Mouse (Mus musculus): ENCODE measurements at regions not wholly inside any gene's neighbourhood (a gene's known extent, or its start where the extent isn't known, plus 50 kb on each side); places are given as distances from the start of the nearest gene placed in this dataset.

DNA sequence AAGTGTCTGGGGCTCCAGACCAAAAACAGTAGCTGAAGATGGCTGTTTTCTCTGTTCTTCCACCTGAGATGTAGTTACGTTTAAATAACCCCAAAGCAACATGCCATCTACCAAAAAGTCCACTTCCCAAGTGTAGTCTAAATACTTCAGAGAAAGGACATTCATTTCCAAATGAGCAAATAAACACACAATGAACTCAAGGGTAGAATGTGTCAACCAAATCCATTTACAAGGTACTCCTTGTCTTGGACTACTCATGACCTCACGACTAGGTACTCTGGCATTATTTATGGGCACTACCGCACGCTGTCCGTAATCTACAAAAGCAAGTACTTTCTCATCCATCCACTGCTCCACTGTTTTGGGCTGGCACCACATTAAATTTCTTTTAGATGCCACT lies 98.7 kb upstream of the Apob start:
- H3K9ac ChIP-seq: no peak overlapping the region
- TF ChIP-seq CTCF (IDR thresholded peaks at IDR 0.05; ENCODE audit: low read depth): no peak
- no peak overlapping the region for H3K27ac ChIP-seq (ENCODE audit: low read depth, low read length)
- DNase-seq: no peak
- H3K27me3 ChIP-seq (ENCODE audit: insufficient read depth, low read length): no peaks in the 10 kb centered on the region
- WGBS: 89% methylated on average over 5 of the region's 5 CpGs
- H3K9me3 ChIP-seq (ENCODE audit: low read length): no peaks in the 10 kb centered on the region
- H3K36me3 ChIP-seq (ENCODE audit: insufficient read depth): no peaks in the 10 kb centered on the region
- no peak overlapping the region for H3K4me3 ChIP-seq (ENCODE audit: low read depth, low read length)
- no peaks in the 10 kb centered on the region for H3K4me1 ChIP-seq (ENCODE audit: insufficient read depth)
- H3K4me2 ChIP-seq (ENCODE audit: low read depth): no peak overlapping the region
- ATAC-seq: no peak

DNA sequence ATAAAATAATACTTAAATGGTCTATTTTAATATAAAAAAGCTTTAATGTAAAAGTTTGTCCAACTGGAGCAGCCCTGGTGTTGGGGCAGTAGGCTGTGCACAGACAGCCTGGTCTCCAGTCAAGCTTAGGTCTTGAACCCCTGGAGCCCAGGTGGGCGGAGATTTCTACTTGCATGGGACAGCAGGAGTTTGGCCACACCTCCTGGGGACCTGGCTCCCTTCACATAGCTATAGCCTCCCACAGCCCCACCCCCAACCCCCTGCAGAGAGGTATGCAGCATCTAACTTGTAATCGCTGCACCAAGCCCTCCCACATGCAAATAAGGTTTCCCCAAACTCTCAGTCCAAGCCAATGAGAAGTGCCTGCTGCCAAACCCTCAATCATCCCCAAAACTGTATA lies 81.3 kb upstream of the Apob start:
- no peak for TF ChIP-seq CTCF (IDR thresholded peaks at IDR 0.05; ENCODE audit: low read depth)
- no peak for DNase-seq
- H3K4me3 ChIP-seq (ENCODE audit: low read depth, low read length): no peak overlapping the region
- no peaks in the 10 kb centered on the region for H3K4me1 ChIP-seq (ENCODE audit: insufficient read depth)
- WGBS: 58% methylated on average over 2 of the region's 2 CpGs
- no peaks in the 10 kb centered on the region for H3K27me3 ChIP-seq (ENCODE audit: insufficient read depth, low read length)
- H3K9me3 ChIP-seq (ENCODE audit: low read length): no peaks in the 10 kb centered on the region
- no peak overlapping the region for H3K4me2 ChIP-seq (ENCODE audit: low read depth)
- ATAC-seq: no peak
- H3K9ac ChIP-seq: no peak overlapping the region
- H3K36me3 ChIP-seq (ENCODE audit: insufficient read depth): no peaks in the 10 kb centered on the region
- no peak overlapping the region for H3K27ac ChIP-seq (ENCODE audit: low read depth, low read length)

- H3K4me3 ChIP-seq (ENCODE audit: low read depth, low read length): no peak overlapping the region
- H3K27ac ChIP-seq (ENCODE audit: low read depth, low read length): no peak overlapping the region
- no peak overlapping the region for H3K4me2 ChIP-seq (ENCODE audit: low read depth)
- ATAC-seq (no peak), DNase-seq (no peak)
- WGBS: 90% methylated on average over 2 of the region's 2 CpGs
- no peaks in the 10 kb centered on the region for H3K4me1 ChIP-seq (ENCODE audit: insufficient read depth)
- no peaks in the 10 kb centered on the region for H3K9me3 ChIP-seq (ENCODE audit: low read length)
- no peak overlapping the region for H3K9ac ChIP-seq
- 0 out of 2 replicates have a peak, but pooled peaks have one; percentile 8 for TF ChIP-seq CTCF (IDR thresholded peaks at IDR 0.05; ENCODE audit: low read depth)
- no peaks in the 10 kb centered on the region for H3K27me3 ChIP-seq (ENCODE audit: insufficient read depth, low read length)
- no peaks in the 10 kb centered on the region for H3K36me3 ChIP-seq (ENCODE audit: insufficient read depth)
Measured at GRCm38 (mm10) chr12:7905329-7905728, 72.1 kb upstream of the Apob start.

DNA sequence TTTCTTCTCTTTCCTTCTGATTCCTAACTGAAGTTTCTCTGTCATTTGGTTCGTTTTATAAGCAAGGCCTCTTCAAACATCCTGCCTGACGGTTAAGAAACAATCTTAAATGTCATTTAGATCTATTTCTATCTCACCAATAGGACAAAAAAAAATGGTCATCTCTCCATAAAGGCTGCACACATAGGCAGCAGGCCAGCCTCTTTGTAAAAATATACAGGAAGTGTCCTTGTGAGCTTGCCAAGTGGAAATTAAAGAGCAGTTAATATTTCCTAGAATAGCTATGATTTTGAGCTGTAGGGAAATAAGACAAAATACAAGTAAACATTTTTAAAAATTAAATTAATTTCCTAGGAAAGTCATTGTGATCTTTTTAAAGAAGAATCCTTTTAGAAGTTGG lies 70.6 kb upstream of the Apob start:
- no peak for TF ChIP-seq CTCF (IDR thresholded peaks at IDR 0.05; ENCODE audit: low read depth)
- H3K36me3 ChIP-seq (ENCODE audit: insufficient read depth): no peaks in the 10 kb centered on the region
- H3K27ac ChIP-seq (ENCODE audit: low read depth, low read length): no peak overlapping the region
- H3K4me1 ChIP-seq (ENCODE audit: insufficient read depth): no peaks in the 10 kb centered on the region
- 67% methylated on average over 2 of the region's 2 CpGs for WGBS
- ATAC-seq: no peak
- H3K9ac ChIP-seq: no peak overlapping the region
- H3K4me3 ChIP-seq (ENCODE audit: low read depth, low read length): no peak overlapping the region
- no peak overlapping the region for H3K4me2 ChIP-seq (ENCODE audit: low read depth)
- H3K9me3 ChIP-seq (ENCODE audit: low read length): no peaks in the 10 kb centered on the region
- no peaks in the 10 kb centered on the region for H3K27me3 ChIP-seq (ENCODE audit: insufficient read depth, low read length)
- no peak for DNase-seq

GRCm38 (mm10) chr12:7909746-7910360 lies 67.6 kb upstream of the Apob start:
- no peaks in the 10 kb centered on the region for H3K4me1 ChIP-seq (ENCODE audit: insufficient read depth)
- H3K9me3 ChIP-seq (ENCODE audit: low read length): no peaks in the 10 kb centered on the region
- H3K27ac ChIP-seq (ENCODE audit: low read depth, low read length): no peak overlapping the region
- H3K27me3 ChIP-seq (ENCODE audit: insufficient read depth, low read length): no peaks in the 10 kb centered on the region
- H3K36me3 ChIP-seq (ENCODE audit: insufficient read depth): no peaks in the 10 kb centered on the region
- TF ChIP-seq CTCF (IDR thresholded peaks at IDR 0.05; ENCODE audit: low read depth): no peak
- H3K9ac ChIP-seq: no peak overlapping the region
- no peak overlapping the region for H3K4me2 ChIP-seq (ENCODE audit: low read depth)
- no peak overlapping the region for H3K4me3 ChIP-seq (ENCODE audit: low read depth, low read length)
- WGBS: 56% methylated on average over 9 of the region's 9 CpGs
- peak; percentile 27; the same call in 1 of the 2 replicates for ATAC-seq
- peak; percentile 41 for DNase-seq

- no peak; the same call in 1 of the 2 replicates for ATAC-seq
- no peaks in the 10 kb centered on the region for H3K4me1 ChIP-seq (ENCODE audit: insufficient read depth)
- no peak overlapping the region for H3K27ac ChIP-seq (ENCODE audit: low read depth, low read length)
- DNase-seq: no peak
- WGBS: 24% methylated on average over 2 of the region's 2 CpGs
- no peaks in the 10 kb centered on the region for H3K27me3 ChIP-seq (ENCODE audit: insufficient read depth, low read length)
- H3K4me3 ChIP-seq (ENCODE audit: low read depth, low read length): no peak overlapping the region
- H3K9me3 ChIP-seq (ENCODE audit: low read length): no peaks in the 10 kb centered on the region
- no peak overlapping the region for H3K4me2 ChIP-seq (ENCODE audit: low read depth)
- H3K9ac ChIP-seq: no peak overlapping the region
- H3K36me3 ChIP-seq (ENCODE audit: insufficient read depth): no peaks in the 10 kb centered on the region
- no peak for TF ChIP-seq CTCF (IDR thresholded peaks at IDR 0.05; ENCODE audit: low read depth)
Measured at GRCm38 (mm10) chr12:7910509-7910908, 66.9 kb upstream of the Apob start.

- no peaks in the 10 kb centered on the region for H3K27me3 ChIP-seq (ENCODE audit: insufficient read depth, low read length)
- 45% methylated on average over 1 of the region's 1 CpGs for WGBS
- H3K4me2 ChIP-seq (ENCODE audit: low read depth): no peak overlapping the region
- TF ChIP-seq CTCF (IDR thresholded peaks at IDR 0.05; ENCODE audit: low read depth): no peak
- no peak overlapping the region for H3K9ac ChIP-seq
- DNase-seq (peak; percentile 63), ATAC-seq (peak; percentile 75)
- no peak overlapping the region for H3K4me3 ChIP-seq (ENCODE audit: low read depth, low read length)
- no peaks in the 10 kb centered on the region for H3K4me1 ChIP-seq (ENCODE audit: insufficient read depth)
- no peaks in the 10 kb centered on the region for H3K36me3 ChIP-seq (ENCODE audit: insufficient read depth)
- no peaks in the 10 kb centered on the region for H3K9me3 ChIP-seq (ENCODE audit: low read length)
- H3K27ac ChIP-seq (ENCODE audit: low read depth, low read length): no peak overlapping the region
Measured at GRCm38 (mm10) chr12:7918385-7918784, 59.1 kb upstream of the Apob start.
